Mouse (Mus musculus) embryonic facial prominence, embryonic 15.5 days (tissue): ENCODE measurements at regions not wholly inside any gene's neighbourhood (a gene's known extent, or its start where the extent isn't known, plus 50 kb on each side); places are given as distances from the start of the nearest gene placed in this dataset.

Experiments used
- ATAC-seq: fragments of 200-750 bp; cut with Nextera tagmentation; 2 replicates; pipeline ENCODE4 v1.8.0; 2017; ENCODE audit warnings: low read depth, moderate TSS enrichment; ENCODE audit not compliant: insufficient number of reproducible peaks, low FRiP score, low TSS enrichment
- H3K27ac ChIP-seq: fragments of 300-500 bp; sonication (generic); replicated peaks from 2 replicates; pipeline ENCODE4 v1.5.1; 2015; ENCODE audit warnings: mild to moderate bottlenecking, inconsistent platforms
- H3K27me3 ChIP-seq: fragments of 300-500 bp; sonication (generic); 2 replicates; pipeline ENCODE4 v1.6.1; 2015; ENCODE audit warnings: inconsistent platforms
- H3K36me3 ChIP-seq: fragments of 300-500 bp; sonication (generic); 2 replicates; pipeline ENCODE4 v1.6.1; 2015; ENCODE audit warnings: mild to moderate bottlenecking, inconsistent platforms
- H3K4me1 ChIP-seq: fragments of 300-500 bp; sonication (generic); 2 replicates; pipeline ENCODE4 v1.6.1; 2015; ENCODE audit warnings: inconsistent platforms
- H3K4me2 ChIP-seq: fragments of 300-500 bp; sonication (generic); replicated peaks from 2 replicates; pipeline ENCODE4 v1.6.1; 2015; ENCODE audit warnings: mild to moderate bottlenecking, inconsistent platforms
- H3K4me3 ChIP-seq: fragments of 300-500 bp; sonication (generic); replicated peaks from 2 replicates; pipeline ENCODE4 v1.5.1; 2015; ENCODE audit warnings: mild to moderate bottlenecking, inconsistent platforms
- H3K9ac ChIP-seq: fragments of 300-500 bp; sonication (generic); 2 replicates; pipeline ENCODE4 v1.6.1; 2015; ENCODE audit warnings: inconsistent platforms
- H3K9me3 ChIP-seq: fragments of 300-500 bp; sonication (generic); replicated peaks from 2 replicates; pipeline ENCODE4 v1.6.1; 2016; ENCODE audit warnings: inconsistent platforms
- WGBS: fragments of 180-500 bp; shearing (Covaris S2); methylation state at CpG from one replicate; pipeline ENCODE4 v1.1.7; 2015; 5-methylcytosine and 5-hydroxymethylcytosine counted together

- no peaks in the 10 kb centered on the region for H3K9me3 ChIP-seq
- no peak overlapping the region for H3K9ac ChIP-seq
- WGBS, result 71% methylated on average over 14 of the region's 14 CpGs
- no peak overlapping the region for H3K4me3 ChIP-seq
- H3K4me1 ChIP-seq, result no peaks in the 10 kb centered on the region
- no peak overlapping the region for H3K27ac ChIP-seq
- H3K27me3 ChIP-seq, result no peaks in the 10 kb centered on the region
- H3K36me3 ChIP-seq, result no peaks in the 10 kb centered on the region
- no peak for ATAC-seq
- no peak overlapping the region for H3K4me2 ChIP-seq
Observed at GRCm38 (mm10) chr4:55281486-55282096, 68.3 kb upstream of the Rad23b start.

GRCm38 (mm10) chr4:55282474-55282873 lies 67.4 kb upstream of the Rad23b start:
- no peak overlapping the region for H3K4me2 ChIP-seq
- H3K4me3 ChIP-seq, result no peak overlapping the region
- H3K27ac ChIP-seq, result no peak overlapping the region
- 90% methylated on average over 4 of the region's 4 CpGs for WGBS
- no peaks in the 10 kb centered on the region for H3K4me1 ChIP-seq
- H3K27me3 ChIP-seq, result no peaks in the 10 kb centered on the region
- ATAC-seq, result no peak
- H3K9me3 ChIP-seq, result no peaks in the 10 kb centered on the region
- no peaks in the 10 kb centered on the region for H3K36me3 ChIP-seq
- H3K9ac ChIP-seq, result no peak overlapping the region

GRCm38 (mm10) chr4:55284722-55285225 lies 65.1 kb upstream of the Rad23b start:
- H3K4me2 ChIP-seq, result no peak overlapping the region
- no peaks in the 10 kb centered on the region for H3K9me3 ChIP-seq
- ATAC-seq, result no peak

GRCm38 (mm10) chr4:55285641-55286040 lies 64.2 kb upstream of the Rad23b start:
- WGBS, result 26% methylated on average over 5 of the region's 5 CpGs
- no peak overlapping the region for H3K4me3 ChIP-seq
- H3K27me3 ChIP-seq, result no peaks in the 10 kb centered on the region
- no peak overlapping the region for H3K27ac ChIP-seq
- H3K9me3 ChIP-seq, result no peaks in the 10 kb centered on the region
- no peaks in the 10 kb centered on the region for H3K36me3 ChIP-seq
- H3K9ac ChIP-seq, result no peak overlapping the region
- H3K4me2 ChIP-seq, result no peak overlapping the region
- H3K4me1 ChIP-seq, result no peaks in the 10 kb centered on the region
- no peak for ATAC-seq

More at GRCm38 (mm10) chr4:55284722-55285225, 65.1 kb upstream of the Rad23b start:
- Histone ChIP-seq H3K36me3 (no peaks in the 10 kb centered on the region), H3K27me3 (no peaks in the 10 kb centered on the region), H3K4me1 (no peaks in the 10 kb centered on the region), H3K4me3 (no peak overlapping the region), H3K9ac (no peak overlapping the region), H3K27ac (no peak overlapping the region)
- 49% methylated on average over 3 of the region's 3 CpGs for WGBS

GRCm38 (mm10) chr4:55288456-55288855 lies 61.4 kb upstream of the Rad23b start:
- H3K4me2 ChIP-seq, result no peak overlapping the region
- no peak for ATAC-seq
- H3K4me1 ChIP-seq, result peaks cover 4% of the 10 kb centered on the region
- H3K27me3 ChIP-seq, result no peaks in the 10 kb centered on the region
- H3K9ac ChIP-seq, result no peak overlapping the region
- H3K4me3 ChIP-seq, result no peak overlapping the region
- H3K9me3 ChIP-seq, result no peaks in the 10 kb centered on the region
- H3K27ac ChIP-seq, result no peak overlapping the region
- H3K36me3 ChIP-seq, result no peaks in the 10 kb centered on the region
- WGBS, result 76% methylated on average over 6 of the region's 6 CpGs

GRCm38 (mm10) chr4:55292277-55292676 lies 57.6 kb upstream of the Rad23b start:
- Histone ChIP-seq H3K9me3 (no peaks in the 10 kb centered on the region), H3K4me1 (peaks cover 14% of the 10 kb centered on the region), H3K27me3 (no peaks in the 10 kb centered on the region), H3K4me3 (no peak overlapping the region), H3K9ac (no peak overlapping the region), H3K27ac (no peak overlapping the region), H3K36me3 (no peaks in the 10 kb centered on the region), H3K4me2 (no peak overlapping the region)
- no peak for ATAC-seq
- WGBS, result 89% methylated on average over 5 of the region's 5 CpGs

- no peak for ATAC-seq
- Histone ChIP-seq H3K4me3 (no peak overlapping the region), H3K27me3 (no peaks in the 10 kb centered on the region), H3K27ac (no peak overlapping the region), H3K9ac (no peak overlapping the region), H3K36me3 (no peaks in the 10 kb centered on the region), H3K4me1 (peaks cover 14% of the 10 kb centered on the region), H3K4me2 (no peak overlapping the region), H3K9me3 (no peaks in the 10 kb centered on the region)
- WGBS, result 33% methylated on average over 4 of the region's 4 CpGs
Observed at GRCm38 (mm10) chr4:55292701-55293100, 57.1 kb upstream of the Rad23b start.

- ATAC-seq, result no peak
- H3K9ac ChIP-seq, result no peak overlapping the region
- H3K4me1 ChIP-seq, result peaks cover 14% of the 10 kb centered on the region
- no peak overlapping the region for H3K4me3 ChIP-seq
- H3K4me2 ChIP-seq, result peak overlapping the region; percentile 61
- H3K36me3 ChIP-seq, result no peaks in the 10 kb centered on the region
- H3K27me3 ChIP-seq, result no peaks in the 10 kb centered on the region
- H3K9me3 ChIP-seq, result no peaks in the 10 kb centered on the region
- H3K27ac ChIP-seq, result no peak overlapping the region
- WGBS, result 19% methylated on average over 5 of the region's 5 CpGs
Observed at GRCm38 (mm10) chr4:55293347-55294079, 56.3 kb upstream of the Rad23b start.

- Histone ChIP-seq H3K9me3 (no peaks in the 10 kb centered on the region), H3K4me3 (peak overlapping the region; percentile 37), H3K4me1 (peaks cover 14% of the 10 kb centered on the region), H3K27ac (peak overlapping the region; percentile 28; the same call in 1 of the 2 replicates), H3K27me3 (no peaks in the 10 kb centered on the region), H3K4me2 (peak overlapping the region; percentile 61), H3K9ac (no peak overlapping the region), H3K36me3 (no peaks in the 10 kb centered on the region)
- peak; percentile 19; the same call in 1 of the 2 replicates for ATAC-seq
- WGBS, result under 1% methylated on average over 14 of the region's 14 CpGs
Observed at GRCm38 (mm10) chr4:55294255-55294687, 55.6 kb upstream of the Rad23b start.

- no peaks in the 10 kb centered on the region for H3K9me3 ChIP-seq
- H3K27me3 ChIP-seq, result no peaks in the 10 kb centered on the region
- no peak for ATAC-seq
- H3K4me3 ChIP-seq, result no peak overlapping the region
- no peak overlapping the region for H3K4me2 ChIP-seq
- no peaks in the 10 kb centered on the region for H3K36me3 ChIP-seq
- H3K27ac ChIP-seq, result no peak overlapping the region
- peaks cover 14% of the 10 kb centered on the region for H3K4me1 ChIP-seq
- WGBS, result 84% methylated on average over 3 of the region's 3 CpGs
- H3K9ac ChIP-seq, result no peak overlapping the region
Observed at GRCm38 (mm10) chr4:55297841-55298240, 52.0 kb upstream of the Rad23b start.
